Mouse (Mus musculus): ENCODE data around the gene Htra3.

Gene Htra3

GRCm38 (mm10) chr5:35695815-35696214 is 16.2 kb upstream of the Htra3 start:
- peak; percentile 76 for ATAC-seq (ENCODE audit: low TSS enrichment)

GRCm38 (mm10) chr5:35693638-35694037 is 14.1 kb upstream of the Htra3 start:
- no peak for ATAC-seq (ENCODE audit: low TSS enrichment)

- ATAC-seq (ENCODE audit: low TSS enrichment), result no peak
Measured at GRCm38 (mm10) chr5:35691246-35691645, 11.7 kb upstream of the Htra3 start.

- ATAC-seq (ENCODE audit: low TSS enrichment), result no peak
Measured at GRCm38 (mm10) chr5:35690485-35691165, 11.0 kb upstream of the Htra3 start.

GRCm38 (mm10) chr5:35689374-35689773 is 9.8 kb upstream of the Htra3 start:
- ATAC-seq (ENCODE audit: low TSS enrichment), result no peak

GRCm38 (mm10) chr5:35688851-35689250 is 9.3 kb upstream of the Htra3 start:
- no peak for ATAC-seq (ENCODE audit: low TSS enrichment)

- no peak for ATAC-seq (ENCODE audit: low TSS enrichment)
Measured at GRCm38 (mm10) chr5:35687098-35687497, 7.5 kb upstream of the Htra3 start.

GRCm38 (mm10) chr5:35686336-35686735 is 6.8 kb upstream of the Htra3 start:
- ATAC-seq (ENCODE audit: low TSS enrichment), result no peak

- no peak for ATAC-seq (ENCODE audit: low TSS enrichment)
Measured at GRCm38 (mm10) chr5:35685079-35685478, 5.5 kb upstream of the Htra3 start.

GRCm38 (mm10) chr5:35680958-35681357 is 1.4 kb upstream of the Htra3 start:
- ATAC-seq (ENCODE audit: low TSS enrichment), result 0 out of 2 replicates have a peak, but pooled peaks have one; percentile 28

GRCm38 (mm10) chr5:35676964-35677363 is 2.6 kb downstream of the Htra3 start:
- ATAC-seq (ENCODE audit: low TSS enrichment), result no peak

GRCm38 (mm10) chr5:35674081-35674555 is 5.5 kb downstream of the Htra3 start:
- ATAC-seq (ENCODE audit: low TSS enrichment), result no peak

- ATAC-seq (ENCODE audit: low TSS enrichment), result no peak
Measured at GRCm38 (mm10) chr5:35673086-35673485, 6.5 kb downstream of the Htra3 start.

- no peak for ATAC-seq (ENCODE audit: low TSS enrichment)
Measured at GRCm38 (mm10) chr5:35672581-35672980, 7.0 kb downstream of the Htra3 start.

- ATAC-seq (ENCODE audit: low TSS enrichment), result peak; percentile 41; the same call in 1 of the 2 replicates
Measured at GRCm38 (mm10) chr5:35671474-35671891, 8.1 kb downstream of the Htra3 start.

- ATAC-seq (ENCODE audit: low TSS enrichment), result no peak
Measured at GRCm38 (mm10) chr5:35670412-35670801, 9.2 kb downstream of the Htra3 start.

GRCm38 (mm10) chr5:35669747-35670411 is 9.7 kb downstream of the Htra3 start:
- no peak for ATAC-seq (ENCODE audit: low TSS enrichment)

- ATAC-seq (ENCODE audit: low TSS enrichment), result no peak
Measured at GRCm38 (mm10) chr5:35666152-35666551, 13.4 kb downstream of the Htra3 start.

- ATAC-seq (ENCODE audit: low TSS enrichment), result no peak
Measured at GRCm38 (mm10) chr5:35662021-35662545, 17.5 kb downstream of the Htra3 start.

- ATAC-seq (ENCODE audit: low TSS enrichment), result no peak
Measured at GRCm38 (mm10) chr5:35661210-35661609, 18.4 kb downstream of the Htra3 start.

GRCm38 (mm10) chr5:35659503-35659902 is 20.1 kb downstream of the Htra3 start:
- ATAC-seq (ENCODE audit: low TSS enrichment), result no peak

- ATAC-seq (ENCODE audit: low TSS enrichment), result no peak
Measured at GRCm38 (mm10) chr5:35655753-35656485, 23.7 kb downstream of the Htra3 start.
